ENCODE assay signal across 13 mouse cellular contexts in the genomic region with DNA sequence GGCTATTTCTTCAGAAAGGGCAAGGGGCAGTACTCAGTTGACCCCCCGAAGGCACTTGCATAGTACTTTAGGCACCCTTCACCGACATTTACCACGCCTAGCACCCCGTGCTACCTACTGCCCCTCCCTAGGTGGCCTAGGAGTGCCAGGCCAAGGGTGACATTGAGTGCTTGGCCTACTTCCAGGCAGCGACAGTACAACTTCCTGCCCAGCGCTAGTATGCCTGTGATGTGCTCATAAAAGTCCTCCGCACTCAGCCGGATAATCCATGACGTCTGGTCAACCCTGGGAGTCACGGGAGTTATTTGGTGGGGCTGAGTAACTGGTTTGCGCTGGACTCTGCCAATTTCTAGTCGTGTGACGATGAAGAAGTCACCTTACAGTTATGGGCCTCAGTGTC. TPM values are rescaled to one million over a fixed set of nuclear protein-coding genes. Genes with fewer than 3 reads are reported as not detected.
DNase-seq lines count a peak whose midpoint lies in the region; ATAC-seq and TF ChIP-seq lines count a peak whose summit lies in the region.
"Had no signal": no experiment of that assay in that cellular context is flagged by ENCODE, and none has a peak within 500 bp of the region (broad histone marks: within the 10 kb centered on the region; RNA-seq: fewer than 3 reads in every experiment).

No protein-coding gene starts in this region.

- no peak for TF ChIP-seq CTCF in kidney, postnatal 0 days (IDR thresholded peaks at IDR 0.05; ENCODE audit: low read depth)

- peaks cover 18% of the 10 kb centered on the region for H3K27me3 ChIP-seq in kidney, embryonic 16.5 days (ENCODE audit: insufficient read depth, low read length)
- H3K27me3 ChIP-seq in kidney, postnatal 0 days (ENCODE audit: insufficient read depth, low read length), result 0 out of 2 replicates have a peak, but pooled peaks cover 3% of the 10 kb centered on the region
- H3K27me3 ChIP-seq in forebrain, embryonic 15.5 days, result peaks cover 20% of the 10 kb centered on the region

- ATAC-seq in kidney, embryonic 16.5 days (ENCODE audit: low FRiP score, low TSS enrichment), result no peak
- ATAC-seq in kidney, postnatal 0 days (replicated peaks; ENCODE audit: low FRiP score, low read depth), result 0 out of 2 replicates have a peak, but pooled peaks have one; percentile 35
- 0 out of 2 replicates have a peak, but pooled peaks have one; percentile 21 for ATAC-seq in megakaryocyte, adult 5-6 weeks (ENCODE audit: poor library complexity, severe bottlenecking)
- ATAC-seq in forebrain, embryonic 15.5 days (replicated peaks), result no peak

- no peak overlapping the region for H3K9ac ChIP-seq in kidney, embryonic 16.5 days (replicated peaks; ENCODE audit: low read length)
- H3K9ac ChIP-seq in kidney, postnatal 0 days (ENCODE audit: low read depth, low read length), result no peak overlapping the region
- no peak overlapping the region for H3K9ac ChIP-seq in forebrain, embryonic 15.5 days (replicated peaks)

- WGBS in kidney, embryonic 16.5 days, result 61% methylated on average over 13 of the region's 13 CpGs
- 47% methylated on average over 13 of the region's 13 CpGs for WGBS in kidney, postnatal 0 days
- WGBS in forebrain, embryonic 15.5 days, result 87% methylated on average over 13 of the region's 13 CpGs

- 0 out of 2 replicates have a peak, but pooled peaks cover 3% of the 10 kb centered on the region for H3K9me3 ChIP-seq in kidney, embryonic 16.5 days (ENCODE audit: low read length)
- no peaks in the 10 kb centered on the region for H3K9me3 ChIP-seq in kidney, postnatal 0 days (replicated peaks; ENCODE audit: low read length)
- no peaks in the 10 kb centered on the region for H3K9me3 ChIP-seq in forebrain, embryonic 15.5 days
- H3K9me3 ChIP-seq: limb, embryonic 15.5 days had no signal

- DNase-seq in kidney, adult 18-20 months, result peak; percentile 81
- peak; percentile 58 for DNase-seq in adrenal gland, postnatal 25 days
- DNase-seq in kidney, postnatal 0 days (ENCODE audit: low spot score), result peak; percentile 62
- no peak for DNase-seq in layer of hippocampus, postnatal 36 days
- DNase-seq in left cerebral cortex, postnatal 36 days (ENCODE audit: low spot score in 2 of 2), result no peak
- DNase-seq: cerebellum, postnatal 36 days had no signal

- H3K4me3 ChIP-seq in kidney, embryonic 16.5 days (ENCODE audit: low read length), result no peak overlapping the region
- no peak overlapping the region for H3K4me3 ChIP-seq in kidney, postnatal 0 days (replicated peaks; ENCODE audit: low read depth, low read length)
- no peak overlapping the region for H3K4me3 ChIP-seq in forebrain, embryonic 15.5 days
- H3K4me3 ChIP-seq: erythroblast, embryonic 14.5 days had no signal

- no peak overlapping the region for H3K4me2 ChIP-seq in kidney, embryonic 16.5 days (replicated peaks; ENCODE audit: low read depth, low read length)
- H3K4me2 ChIP-seq in kidney, postnatal 0 days (ENCODE audit: low read length), result no peak overlapping the region
- no peak overlapping the region for H3K4me2 ChIP-seq in forebrain, embryonic 15.5 days (replicated peaks)

- no peaks in the 10 kb centered on the region for H3K36me3 ChIP-seq in kidney, embryonic 16.5 days (ENCODE audit: insufficient read depth, low read length)
- no peaks in the 10 kb centered on the region for H3K36me3 ChIP-seq in kidney, postnatal 0 days (ENCODE audit: insufficient read depth, low read length)
- no peaks in the 10 kb centered on the region for H3K36me3 ChIP-seq in forebrain, embryonic 15.5 days
- H3K36me3 ChIP-seq: limb, embryonic 15.5 days had no signal

- no peak overlapping the region for H3K27ac ChIP-seq in kidney, embryonic 16.5 days (ENCODE audit: low read length)
- no peak overlapping the region for H3K27ac ChIP-seq in kidney, postnatal 0 days
- H3K27ac ChIP-seq in forebrain, embryonic 15.5 days (replicated peaks), result no peak overlapping the region
- H3K27ac ChIP-seq: limb, embryonic 15.5 days had no signal

- intact Hi-C loops in left cerebral cortex, postnatal 36 days (cut with DNase I), result no loop called here

- H3K4me1 ChIP-seq in kidney, embryonic 16.5 days (ENCODE audit: insufficient read depth, low read length), result peaks cover 20% of the 10 kb centered on the region
- H3K4me1 ChIP-seq in kidney, postnatal 0 days (replicated peaks; ENCODE audit: insufficient read depth, low read length), result peaks cover 4% of the 10 kb centered on the region; the same call in 1 of the 2 replicates
- H3K4me1 ChIP-seq in forebrain, embryonic 15.5 days, result peaks cover 17% of the 10 kb centered on the region

RNA-seq across cellular contexts. Expression of a gene that starts 0.9 kb away (rescaled TPM):
- polyA plus RNA-seq in kidney, embryonic 16.5 days (2015; fragmentation: Nextera tagmentation; extraction: Ambion mirVana), result 3.8 and 3.9 TPM in 2 replicates
- total RNA-seq in adrenal gland, postnatal 25 days (2021), result 0.39 TPM in 1 of 2 replicates, not detected in the other
- polyA plus RNA-seq in kidney, postnatal 0 days (2015; fragmentation: Nextera tagmentation; extraction: Ambion mirVana), result 4.0 and 4.3 TPM in 2 replicates
- total RNA-seq in megakaryocyte, adult 5-6 weeks (2015), result 0.16 and 0.27 TPM in 2 replicates
- 0.08 and 0.22 TPM in 2 replicates for total RNA-seq in megakaryocyte, adult 5-6 weeks (2017)
- total RNA-seq in layer of hippocampus, postnatal 36 days (2021), result 1 to 10 TPM; 4.7 to 5.7 TPM
- polyA plus RNA-seq in forebrain, embryonic 15.5 days (2015; fragmentation: Nextera tagmentation; extraction: Ambion mirVana), result 11.6 and 11.7 TPM in 2 replicates
- total RNA-seq in left cerebral cortex, postnatal 36 days (2021), result 1 to 10 TPM; 6.6 to 6.8 TPM

RNA-seq across cellular contexts. Expression of a gene that starts 1.0 kb away (rescaled TPM):
- 53.0 and 55.2 TPM in 2 replicates for polyA plus RNA-seq in kidney, embryonic 16.5 days (2015; fragmentation: Nextera tagmentation; extraction: Ambion mirVana)
- 26.0 and 38.2 TPM in 2 replicates for total RNA-seq in adrenal gland, postnatal 25 days (2021)
- polyA plus RNA-seq in kidney, postnatal 0 days (2015; fragmentation: Nextera tagmentation; extraction: Ambion mirVana), result 43.7 and 43.8 TPM in 2 replicates
- total RNA-seq in megakaryocyte, adult 5-6 weeks (2015), result 148 and 171 TPM in 2 replicates
- 59.2 and 67.7 TPM in 2 replicates for total RNA-seq in megakaryocyte, adult 5-6 weeks (2017)
- total RNA-seq in layer of hippocampus, postnatal 36 days (2021), result 10 to 100 TPM in 1 of 2 experiments, 1 to 10 TPM in 1; 10.0 to 12.0 TPM
- polyA plus RNA-seq in forebrain, embryonic 15.5 days (2015; fragmentation: Nextera tagmentation; extraction: Ambion mirVana), result 17.4 and 18.9 TPM in 2 replicates
- total RNA-seq in left cerebral cortex, postnatal 36 days (2021), result 10 to 100 TPM; 11.8 to 14.3 TPM

RNA-seq across cellular contexts. Expression of a gene that starts 22.2 kb away (rescaled TPM):
- 0.14 and 0.22 TPM in 2 replicates for polyA plus RNA-seq in kidney, embryonic 16.5 days (2015; fragmentation: Nextera tagmentation; extraction: Ambion mirVana)
- total RNA-seq in adrenal gland, postnatal 25 days (2021), result 7.1 and 7.4 TPM in 2 replicates
- 0.11 and 0.20 TPM in 2 replicates for polyA plus RNA-seq in kidney, postnatal 0 days (2015; fragmentation: Nextera tagmentation; extraction: Ambion mirVana)
- total RNA-seq in megakaryocyte, adult 5-6 weeks (2015), result 1.0 and 1.2 TPM in 2 replicates
- total RNA-seq in megakaryocyte, adult 5-6 weeks (2017), result 3.7 and 4.0 TPM in 2 replicates
- total RNA-seq in layer of hippocampus, postnatal 36 days (2021), result under 1 TPM in 1 of 2 experiments, not detected in 1; 0.30 TPM
- not detected in 2 replicates for polyA plus RNA-seq in forebrain, embryonic 15.5 days (2015; fragmentation: Nextera tagmentation; extraction: Ambion mirVana)
- total RNA-seq in left cerebral cortex, postnatal 36 days (2021), result under 1 TPM; 0.22 to 0.48 TPM
- polyA plus RNA-seq: midbrain, postnatal 0 days had no signal

RNA-seq across cellular contexts. Expression of a gene that starts 42.2 kb away (rescaled TPM):
- polyA plus RNA-seq in kidney, embryonic 16.5 days (2015; fragmentation: Nextera tagmentation; extraction: Ambion mirVana), result 159 and 164 TPM in 2 replicates
- 38.0 and 51.2 TPM in 2 replicates for total RNA-seq in adrenal gland, postnatal 25 days (2021)
- 58.4 and 63.6 TPM in 2 replicates for polyA plus RNA-seq in kidney, postnatal 0 days (2015; fragmentation: Nextera tagmentation; extraction: Ambion mirVana)
- total RNA-seq in megakaryocyte, adult 5-6 weeks (2015), result 18.3 and 27.5 TPM in 2 replicates
- total RNA-seq in megakaryocyte, adult 5-6 weeks (2017), result 17.6 and 25.1 TPM in 2 replicates
- total RNA-seq in layer of hippocampus, postnatal 36 days (2021), result 10 to 100 TPM; 34.2 to 37.7 TPM
- polyA plus RNA-seq in forebrain, embryonic 15.5 days (2015; fragmentation: Nextera tagmentation; extraction: Ambion mirVana), result 69.8 and 79.5 TPM in 2 replicates
- total RNA-seq in left cerebral cortex, postnatal 36 days (2021), result 10 to 100 TPM; 29.8 to 41.4 TPM

RNA-seq across cellular contexts. Expression of a gene that starts 42.4 kb away (rescaled TPM):
- polyA plus RNA-seq in kidney, embryonic 16.5 days (2015; fragmentation: Nextera tagmentation; extraction: Ambion mirVana), result 0.64 and 1.0 TPM in 2 replicates
- total RNA-seq in adrenal gland, postnatal 25 days (2021), result not detected in 2 replicates
- 0.50 and 0.55 TPM in 2 replicates for polyA plus RNA-seq in kidney, postnatal 0 days (2015; fragmentation: Nextera tagmentation; extraction: Ambion mirVana)
- not detected in 2 replicates for total RNA-seq in megakaryocyte, adult 5-6 weeks (2015)
- total RNA-seq in megakaryocyte, adult 5-6 weeks (2017), result not detected in 2 replicates
- not detected for total RNA-seq in layer of hippocampus, postnatal 36 days (2021)
- 0.52 TPM in 1 of 2 replicates, not detected in the other for polyA plus RNA-seq in forebrain, embryonic 15.5 days (2015; fragmentation: Nextera tagmentation; extraction: Ambion mirVana)
- not detected for total RNA-seq in left cerebral cortex, postnatal 36 days (2021)
- total RNA-seq: layer of hippocampus, adult 2 months; midbrain, postnatal 0 days had no signal
- polyA plus RNA-seq: erythroblast, embryonic 14.5 days; midbrain, postnatal 0 days had no signal

Comparison
In these comparisons a context has a peak if more than half of its experiments do, and no peak if none do; other contexts are left out.
1. ATAC-seq: peak in kidney, postnatal 0 days (single experiment) and megakaryocyte, adult 5-6 weeks (single experiment); none in kidney, embryonic 16.5 days (single experiment) and forebrain, embryonic 15.5 days (single experiment).
2. DNase-seq: peak in kidney, adult 18-20 months (single experiment), adrenal gland, postnatal 25 days (single experiment) and kidney, postnatal 0 days (single experiment); none in layer of hippocampus, postnatal 36 days (0 of 2) and left cerebral cortex, postnatal 36 days (0 of 2).